Mouse (Mus musculus): Measurements from ENCODE around the gene Lrrfip1. TPM values are rescaled to one million over a fixed set of nuclear protein-coding genes. Genes with fewer than 3 reads are reported as not detected.

Lrrfip1 gene
- polyA plus RNA-seq, 1 experiment: 50.7 TPM

- 92% methylated on average over 3 of the region's 3 CpGs for WGBS
- no peaks in the 10 kb centered on the region; the same call in 1 of the 2 replicates for H3K4me1 ChIP-seq (ENCODE audit: control insufficient read depth, insufficient read depth, low read length)
- no peaks in the 10 kb centered on the region for H3K27me3 ChIP-seq (ENCODE audit: control insufficient read depth, insufficient read depth, low read length)
- DNase-seq: no peak
- no peak overlapping the region for H3K27ac ChIP-seq (ENCODE audit: insufficient read depth, low read length)
- no peak overlapping the region for H3K4me3 ChIP-seq (replicated peaks; ENCODE audit: insufficient read depth, low read depth, low read length)
- TF ChIP-seq CTCF (IDR thresholded peaks at IDR 0.05; ENCODE audit: borderline replicate concordance, insufficient read depth, low read depth, low read length): no peak
These were observed 124.9 kb downstream of the Lrrfip1 start for GRCm38 (mm10) chr1:91123466-91123865.

- no peak for TF ChIP-seq POLR2A (IDR thresholded peaks at IDR 0.05; ENCODE audit: borderline replicate concordance, insufficient read depth, low read length)
- no peak for TF ChIP-seq CTCF (IDR thresholded peaks at IDR 0.05; ENCODE audit: borderline replicate concordance, insufficient read depth, low read depth, low read length)
- WGBS: 96% methylated on average over 4 of the region's 4 CpGs
- Histone ChIP-seq H3K4me3 (replicated peaks; ENCODE audit: insufficient read depth, low read depth, low read length) (no peak overlapping the region), H3K4me1 (ENCODE audit: control insufficient read depth, insufficient read depth, low read length) (no peaks in the 10 kb centered on the region), H3K27ac (ENCODE audit: insufficient read depth, low read length) (no peak overlapping the region), H3K27me3 (ENCODE audit: control insufficient read depth, insufficient read depth, low read length) (no peaks in the 10 kb centered on the region)
- DNase-seq: no peak
These were observed 130.3 kb downstream of the Lrrfip1 start for GRCm38 (mm10) chr1:91128849-91129248.

GRCm38 (mm10) chr1:91137036-91137435 lies 138.5 kb downstream of the Lrrfip1 start:
- WGBS: 85% methylated on average over 2 of the region's 2 CpGs
- TF ChIP-seq POLR2A (IDR thresholded peaks at IDR 0.05; ENCODE audit: borderline replicate concordance, insufficient read depth, low read length) (no peak), CTCF (IDR thresholded peaks at IDR 0.05; ENCODE audit: borderline replicate concordance, insufficient read depth, low read depth, low read length) (no peak)
- DNase-seq: no peak
- Histone ChIP-seq H3K4me1 (ENCODE audit: control insufficient read depth, insufficient read depth, low read length) (no peaks in the 10 kb centered on the region), H3K27ac (ENCODE audit: insufficient read depth, low read length) (no peak overlapping the region), H3K27me3 (ENCODE audit: control insufficient read depth, insufficient read depth, low read length) (no peaks in the 10 kb centered on the region), H3K4me3 (replicated peaks; ENCODE audit: insufficient read depth, low read depth, low read length) (no peak overlapping the region)

GRCm38 (mm10) chr1:91144813-91145212 lies 146.3 kb downstream of the Lrrfip1 start, which contains the start of gene Rbm44:
Gene Rbm44, plus strand, starts transcription at chr1:91145089.
- 76% methylated on average over 20 of the region's 20 CpGs for WGBS
- H3K27ac ChIP-seq (ENCODE audit: insufficient read depth, low read length): no peak within 1 kb of the TSS
- H3K4me3 ChIP-seq (replicated peaks; ENCODE audit: insufficient read depth, low read depth, low read length): no peak within 1 kb of the TSS
- no peaks in the 10 kb centered on the region for H3K27me3 ChIP-seq (ENCODE audit: control insufficient read depth, insufficient read depth, low read length)
- TF ChIP-seq CTCF (IDR thresholded peaks at IDR 0.05; ENCODE audit: borderline replicate concordance, insufficient read depth, low read depth, low read length): no peak
- no peak for TF ChIP-seq POLR2A (IDR thresholded peaks at IDR 0.05; ENCODE audit: borderline replicate concordance, insufficient read depth, low read length)
- DNase-seq: no peak
- H3K4me1 ChIP-seq (ENCODE audit: control insufficient read depth, insufficient read depth, low read length): no peaks in the 10 kb centered on the region

- Histone ChIP-seq H3K4me3 (replicated peaks; ENCODE audit: insufficient read depth, low read depth, low read length) (no peak overlapping the region), H3K27ac (ENCODE audit: insufficient read depth, low read length) (no peak overlapping the region), H3K27me3 (ENCODE audit: control insufficient read depth, insufficient read depth, low read length) (no peaks in the 10 kb centered on the region), H3K4me1 (ENCODE audit: control insufficient read depth, insufficient read depth, low read length) (no peaks in the 10 kb centered on the region; the same call in 1 of the 2 replicates)
- 76% methylated on average over 2 of the region's 2 CpGs for WGBS
- no peak for DNase-seq
- no peak for TF ChIP-seq CTCF (IDR thresholded peaks at IDR 0.05; ENCODE audit: borderline replicate concordance, insufficient read depth, low read depth, low read length)
- TF ChIP-seq POLR2A (IDR thresholded peaks at IDR 0.05; ENCODE audit: borderline replicate concordance, insufficient read depth, low read length): no peak
These were observed 153.0 kb downstream of the Lrrfip1 start for GRCm38 (mm10) chr1:91151509-91151908.

GRCm38 (mm10) chr1:91166798-91167197 lies 168.3 kb downstream of the Lrrfip1 start:
- TF ChIP-seq POLR2A (IDR thresholded peaks at IDR 0.05; ENCODE audit: borderline replicate concordance, insufficient read depth, low read length): no peak
- no peak for TF ChIP-seq CTCF (IDR thresholded peaks at IDR 0.05; ENCODE audit: borderline replicate concordance, insufficient read depth, low read depth, low read length)
- no peak for DNase-seq
- H3K4me1 ChIP-seq (ENCODE audit: control insufficient read depth, insufficient read depth, low read length): no peaks in the 10 kb centered on the region
- H3K4me3 ChIP-seq (replicated peaks; ENCODE audit: insufficient read depth, low read depth, low read length): no peak overlapping the region
- WGBS: 74% methylated on average over 6 of the region's 6 CpGs
- H3K27ac ChIP-seq (ENCODE audit: insufficient read depth, low read length): no peak overlapping the region
- H3K27me3 ChIP-seq (ENCODE audit: control insufficient read depth, insufficient read depth, low read length): no peaks in the 10 kb centered on the region

GRCm38 (mm10) chr1:91169157-91169556 lies 170.6 kb downstream of the Lrrfip1 start:
- 79% methylated on average over 4 of the region's 4 CpGs for WGBS
- Histone ChIP-seq H3K4me1 (ENCODE audit: control insufficient read depth, insufficient read depth, low read length) (no peaks in the 10 kb centered on the region), H3K4me3 (replicated peaks; ENCODE audit: insufficient read depth, low read depth, low read length) (no peak overlapping the region), H3K27ac (ENCODE audit: insufficient read depth, low read length) (no peak overlapping the region), H3K27me3 (ENCODE audit: control insufficient read depth, insufficient read depth, low read length) (no peaks in the 10 kb centered on the region)
- TF ChIP-seq CTCF (IDR thresholded peaks at IDR 0.05; ENCODE audit: borderline replicate concordance, insufficient read depth, low read depth, low read length): no peak
- no peak for TF ChIP-seq POLR2A (IDR thresholded peaks at IDR 0.05; ENCODE audit: borderline replicate concordance, insufficient read depth, low read length)
- no peak for DNase-seq

GRCm38 (mm10) chr1:91174796-91175195 lies 176.3 kb downstream of the Lrrfip1 start:
- 78% methylated on average over 5 of the region's 5 CpGs for WGBS

More at GRCm38 (mm10) chr1:91174796-91175195, 176.3 kb downstream of the Lrrfip1 start:
- Histone ChIP-seq H3K27me3 (ENCODE audit: control insufficient read depth, insufficient read depth, low read length) (peaks cover 2% of the 10 kb centered on the region; the same call in 1 of the 2 replicates), H3K4me3 (replicated peaks; ENCODE audit: insufficient read depth, low read depth, low read length) (no peak overlapping the region), H3K27ac (ENCODE audit: insufficient read depth, low read length) (no peak overlapping the region), H3K4me1 (ENCODE audit: control insufficient read depth, insufficient read depth, low read length) (no peaks in the 10 kb centered on the region)
- DNase-seq: no peak
- TF ChIP-seq CTCF (IDR thresholded peaks at IDR 0.05; ENCODE audit: borderline replicate concordance, insufficient read depth, low read depth, low read length) (no peak), POLR2A (IDR thresholded peaks at IDR 0.05; ENCODE audit: borderline replicate concordance, insufficient read depth, low read length) (no peak)
